In genomic region chr7:43443917-43444293, GRCm38 (mm10) we compare ENCODE assay signal across 8 mouse cellular contexts. TPM values are rescaled to one million over a fixed set of nuclear protein-coding genes. Genes with fewer than 3 reads are reported as not detected.
DNase-seq lines count a peak whose midpoint lies in the region; ATAC-seq and TF ChIP-seq lines count a peak whose summit lies in the region.

Gene Etfb (plus strand): TSS chr7:43444083.
Gene Gm45233 (plus strand): TSS chr7:43444128.

- peak within 1 kb of the TSS; percentile 52 for H3K9ac ChIP-seq in hindbrain, postnatal 0 days (replicated peaks; ENCODE audit: low read length)

- no peaks in the 10 kb centered on the region for H3K27me3 ChIP-seq in hindbrain, postnatal 0 days (ENCODE audit: insufficient read depth, low read length)

- WGBS in hindbrain, postnatal 0 days = under 1% methylated on average over 27 of the region's 27 CpGs

- peak; percentile 99 for DNase-seq in ZHBTc4 (ENCODE audit: low read depth, low spot score)
- DNase-seq in gastrocnemius, adult 2 months = peak; percentile 96
- peak; percentile 96 for DNase-seq in hindbrain, postnatal 0 days (ENCODE audit: low spot score)
- DNase-seq in left cerebral cortex, adult 2 months (ENCODE audit: extremely low spot score in 1 of 2, low spot score in 2 of 2) = peak; percentile 91 to 94
- peak; percentile 93 to 94 for DNase-seq in right cerebral cortex, adult 2 months (ENCODE audit: low spot score in 2 of 2)
- DNase-seq in urinary bladder, postnatal 14 days (ENCODE audit: low spot score) = peak; percentile 94

- TF ChIP-seq CTCF in gastrocnemius, adult 2 months (IDR thresholded peaks at IDR 0.05) = no peak
- TF ChIP-seq CTCF in hindbrain, postnatal 0 days (IDR thresholded peaks at IDR 0.05; ENCODE audit: low read depth) = peak; percentile 23
- TF ChIP-seq CTCF in left cerebral cortex, adult 2 months (IDR thresholded peaks at IDR 0.05) = no peak

- peak within 1 kb of the TSS; percentile 89 for H3K4me2 ChIP-seq in hindbrain, postnatal 0 days (ENCODE audit: low read depth, low read length)

- intact Hi-C loops in gastrocnemius, adult 2 months (cut with DNase I) = loop anchor here (5.0 kb wide), 2 partner anchors 112 to 132 kb away; partner anchors contain the start of gene Zfp715
- intact Hi-C loops in left cerebral cortex, adult 2 months (cut with DNase I) = loop anchor here (5.0 to 10.0 kb wide), 3 partner anchors 48 to 231 kb away; partner anchors contain the start of genes Ctu1, Iglon5 and Zfp715

- H3K9me3 ChIP-seq in hindbrain, postnatal 0 days (ENCODE audit: low read length) = no peaks in the 10 kb centered on the region

- H3K4me3 ChIP-seq in gastrocnemius, adult 2 months = peak within 1 kb of the TSS; percentile 69
- peak within 1 kb of the TSS; percentile 49 for H3K4me3 ChIP-seq in hindbrain, postnatal 0 days (ENCODE audit: low read length)
- H3K4me3 ChIP-seq in left cerebral cortex, adult 2 months = peak within 1 kb of the TSS; percentile 56

- no peaks in the 10 kb centered on the region for H3K36me3 ChIP-seq in hindbrain, postnatal 0 days (ENCODE audit: insufficient read depth, low read length)

- ATAC-seq in common myeloid progenitor, adult 5-6 weeks (replicated peaks; ENCODE audit: low read depth, poor library complexity, severe bottlenecking) = peak; percentile 75
- ATAC-seq in hindbrain, postnatal 0 days = peak; percentile 98
- ATAC-seq in megakaryocyte, adult 5-6 weeks (ENCODE audit: poor library complexity, severe bottlenecking) = peak; percentile 83

- peak within 1 kb of the TSS; percentile 98 for H3K27ac ChIP-seq in gastrocnemius, adult 2 months
- peak within 1 kb of the TSS; percentile 92 for H3K27ac ChIP-seq in hindbrain, postnatal 0 days
- peak within 1 kb of the TSS; percentile 89 for H3K27ac ChIP-seq in left cerebral cortex, adult 2 months

- H3K4me1 ChIP-seq in hindbrain, postnatal 0 days (ENCODE audit: insufficient read depth, low read length) = peaks cover 15% of the 10 kb centered on the region; the same call in 1 of the 2 replicates

RNA-seq across cellular contexts. Expression of gene Etfb, which starts in this region (rescaled TPM):
- 481 and 496 TPM in 2 replicates for total RNA-seq in common myeloid progenitor, adult 5-6 weeks (2017)
- total RNA-seq in gastrocnemius, adult 2 months (2021) = 100 to 1,000 TPM; 221 to 447 TPM
- 42.1 and 42.9 TPM in 2 replicates for total RNA-seq in hindbrain, postnatal 0 days (2014; rRNA removed)
- 148 and 149 TPM in 2 replicates for polyA plus RNA-seq in hindbrain, postnatal 0 days (2015; fragmentation: Nextera tagmentation; extraction: Ambion mirVana)
- total RNA-seq in left cerebral cortex, adult 2 months (2021) = 10 to 100 TPM; 58.2 TPM
- total RNA-seq in megakaryocyte, adult 5-6 weeks (2015) = 128 and 130 TPM in 2 replicates
- total RNA-seq in megakaryocyte, adult 5-6 weeks (2017) = 201 and 203 TPM in 2 replicates

RNA-seq across cellular contexts. Expression of gene Gm45233, which starts in this region (rescaled TPM):
- total RNA-seq in common myeloid progenitor, adult 5-6 weeks (2017) = 2.6 and 8.0 TPM in 2 replicates
- total RNA-seq in gastrocnemius, adult 2 months (2021) = 1 to 10 TPM in 1 of 2 experiments, under 1 TPM in 1; 0.45 to 1.2 TPM
- 2.6 TPM in 1 of 2 replicates, not detected in the other for total RNA-seq in hindbrain, postnatal 0 days (2014; rRNA removed)
- polyA plus RNA-seq in hindbrain, postnatal 0 days (2015; fragmentation: Nextera tagmentation; extraction: Ambion mirVana) = 0.43 and 0.83 TPM in 2 replicates
- total RNA-seq in left cerebral cortex, adult 2 months (2021) = under 1 TPM in 1 of 2 experiments, not detected in 1; 0.89 TPM
- not detected in 2 replicates for total RNA-seq in megakaryocyte, adult 5-6 weeks (2015)
- 1.8 and 3.1 TPM in 2 replicates for total RNA-seq in megakaryocyte, adult 5-6 weeks (2017)

Comparison
In these comparisons a context has a peak if more than half of its experiments do, and no peak if none do; other contexts are left out.
1. Peak in every context shown above with its lines: DNase-seq, ATAC-seq, H3K4me3 ChIP-seq and H3K27ac ChIP-seq.